Comparison of ENCODE assay signal across 1 mouse cellular context in genomic region chr11:76997305-76997704, GRCm38 (mm10).
TF ChIP-seq lines count a peak whose summit lies in the region.

No protein-coding gene starts in this region.

TF ChIP-seq in CH12.LX, 34 proteins besides CTCF, POLR2A, EP300 and RAD21 (continued from another document):
- TF ChIP-seq MAX (IDR thresholded peaks at IDR 0.05; ENCODE audit: low read length): no peak; the same call in 1 of the 2 replicates
- TF ChIP-seq GABPA (IDR thresholded peaks at IDR 0.05; ENCODE audit: insufficient replicate concordance, low read depth, low read length): no peak
- TF ChIP-seq HCFC1 (IDR thresholded peaks at IDR 0.05; ENCODE audit: low read depth, low read length): no peak
- TF ChIP-seq ZNF384 (IDR thresholded peaks at IDR 0.05; ENCODE audit: low read depth, low read length): no peak
- no peak for TF ChIP-seq KAT2A (IDR thresholded peaks at IDR 0.05; ENCODE audit: insufficient replicate concordance, low read length)
- no peak for TF ChIP-seq POLR2AphosphoS2 (IDR thresholded peaks at IDR 0.05; ENCODE audit: low read depth, low read length)
- TF ChIP-seq CHD2 (IDR thresholded peaks at IDR 0.05; ENCODE audit: low read length): no peak
- TF ChIP-seq ZMIZ1 (IDR thresholded peaks at IDR 0.05; ENCODE audit: low read depth, low read length): no peak
- TF ChIP-seq MAZ (IDR thresholded peaks at IDR 0.05; ENCODE audit: low read depth, low read length): no peak
- TF ChIP-seq UBTF (IDR thresholded peaks at IDR 0.05; ENCODE audit: low read depth, low read length): no peak
- TF ChIP-seq ETS1 (conservative IDR thresholded peaks at IDR 0.05; ENCODE audit: low read depth, low read length): no peak
- TF ChIP-seq ZC3H11A (IDR thresholded peaks at IDR 0.05; ENCODE audit: low read depth, low read length): no peak
- TF ChIP-seq ZKSCAN1 (IDR thresholded peaks at IDR 0.05; ENCODE audit: borderline replicate concordance, low read depth, low read length): no peak
